Mouse (Mus musculus): ENCODE data around the gene Tctn1.

Gene Tctn1

DNA sequence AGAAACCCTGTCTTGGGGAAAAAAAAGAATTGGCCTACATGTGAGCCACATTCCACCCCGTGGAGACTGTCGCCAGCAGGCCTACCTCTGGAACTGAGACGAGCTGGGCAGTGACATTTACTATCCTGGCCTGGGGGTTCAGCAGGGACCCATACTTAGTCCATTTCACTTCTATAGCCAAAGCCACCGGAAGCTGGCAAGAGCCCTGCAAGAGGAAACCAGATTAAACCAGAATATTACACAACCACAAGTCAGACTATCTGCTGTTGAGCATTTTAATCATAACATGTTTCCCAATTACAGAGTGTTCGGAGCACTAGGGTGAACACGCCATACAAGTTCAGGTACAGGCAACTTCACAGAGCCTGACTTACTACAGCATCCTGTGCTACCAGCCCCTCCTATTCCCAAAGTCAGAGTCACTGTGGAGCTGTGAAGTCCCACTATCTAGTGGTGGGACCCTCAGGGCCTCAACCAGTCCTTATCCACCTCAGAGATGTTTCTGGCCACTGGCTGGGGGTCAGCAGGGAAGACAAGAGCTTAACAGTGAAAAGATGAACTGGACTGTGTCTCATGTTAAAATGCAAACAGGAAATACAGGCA lies 21.6 kb downstream of the Tctn1 start:
- TF ChIP-seq GATA4 (IDR thresholded peaks at IDR 0.05; ENCODE audit: insufficient replicate concordance, low read length) = no peak

DNA sequence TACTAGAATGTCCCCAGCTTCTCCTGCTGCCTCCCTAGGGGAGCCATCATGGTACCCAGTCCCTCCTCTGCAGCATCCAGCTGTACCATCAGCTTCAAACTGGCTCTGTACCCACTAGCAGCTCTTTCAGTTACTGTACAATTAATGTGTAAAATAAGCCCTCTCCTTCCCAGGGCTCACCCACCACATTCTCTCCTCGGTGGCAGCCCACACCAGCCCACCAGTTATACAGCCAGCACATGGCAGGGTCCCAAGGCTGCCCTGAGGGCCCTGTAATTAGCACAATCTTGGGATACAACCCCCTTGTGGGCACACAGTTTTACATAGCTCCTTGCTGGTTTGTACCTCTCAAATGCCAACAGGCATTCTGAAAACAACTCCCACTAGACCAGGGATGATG lies 23.3 kb downstream of the Tctn1 start:
- no peak for TF ChIP-seq GATA4 (IDR thresholded peaks at IDR 0.05; ENCODE audit: insufficient replicate concordance, low read length)

GRCm38 (mm10) chr5:122240521-122240920 lies 23.7 kb downstream of the Tctn1 start:
- TF ChIP-seq GATA4 (IDR thresholded peaks at IDR 0.05; ENCODE audit: insufficient replicate concordance, low read length) = no peak

DNA sequence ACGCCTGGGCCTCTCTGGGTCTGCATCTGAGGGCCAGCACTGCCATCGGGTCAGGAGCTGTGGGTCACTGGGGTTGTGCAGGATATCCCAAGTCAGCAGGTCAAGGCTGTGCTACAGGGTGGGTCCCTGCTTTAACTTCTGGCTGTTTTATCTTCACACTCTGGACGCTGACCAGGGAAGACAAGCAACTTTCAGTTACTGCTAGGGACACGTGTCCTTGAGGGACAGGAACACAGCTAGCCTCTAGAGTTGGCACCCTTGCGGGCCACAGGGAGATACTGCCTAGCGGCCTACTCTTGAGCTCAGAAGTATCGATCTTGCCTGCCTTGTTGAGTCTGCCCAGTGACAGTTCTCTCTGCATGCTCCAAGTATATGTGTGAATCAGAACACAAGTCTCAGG lies 24.6 kb downstream of the Tctn1 start:
- TF ChIP-seq GATA4 (IDR thresholded peaks at IDR 0.05; ENCODE audit: insufficient replicate concordance, low read length) = peak; percentile 80; the same call in 1 of the 2 replicates

- TF ChIP-seq GATA4 (IDR thresholded peaks at IDR 0.05; ENCODE audit: insufficient replicate concordance, low read length) = no peak
These were observed 27.1 kb downstream of the Tctn1 start for GRCm38 (mm10) chr5:122237200-122237599.

GRCm38 (mm10) chr5:122235196-122235836 lies 28.9 kb downstream of the Tctn1 start:
- no peak for TF ChIP-seq GATA4 (IDR thresholded peaks at IDR 0.05; ENCODE audit: insufficient replicate concordance, low read length)

DNA sequence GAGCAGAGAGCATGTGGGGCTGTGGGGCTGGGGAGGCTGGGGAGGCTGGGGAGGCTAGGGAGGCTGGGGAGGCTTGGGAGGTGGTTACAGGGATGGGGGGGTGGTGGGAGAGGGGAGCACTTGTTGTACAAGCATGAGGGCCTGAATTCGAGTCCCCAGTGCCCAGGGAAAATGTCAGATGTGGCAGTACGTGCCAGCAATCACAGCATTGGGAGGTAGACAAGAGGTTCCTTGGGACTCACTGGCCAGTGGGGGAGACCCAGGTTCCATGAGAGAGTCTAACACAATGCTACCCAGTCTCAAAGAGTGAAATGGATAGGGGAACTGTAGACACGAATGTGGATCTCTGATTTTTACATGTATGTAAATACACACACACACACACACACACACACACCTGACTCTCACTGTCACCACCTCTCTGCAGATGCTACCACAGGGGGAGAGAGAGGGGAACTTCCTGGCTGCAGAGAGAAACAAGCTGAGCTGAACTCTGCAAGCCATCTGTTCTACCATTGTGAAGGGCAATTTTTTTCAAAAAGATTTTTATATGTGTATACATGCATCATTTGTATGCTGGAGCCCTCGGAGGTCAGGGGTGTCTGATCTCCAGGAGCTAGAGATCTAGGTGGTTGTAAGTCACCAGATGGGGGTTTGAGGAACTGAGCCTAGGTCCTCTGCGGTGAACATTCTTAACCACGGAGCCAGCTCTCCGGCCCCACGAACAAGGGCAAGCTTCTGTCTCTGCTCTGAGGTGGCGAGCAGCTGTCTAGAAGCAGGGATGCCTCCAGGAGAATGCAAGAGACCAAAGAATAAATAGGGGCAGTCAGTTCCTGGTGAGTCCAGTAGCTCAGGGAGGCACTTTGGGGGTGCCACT lies 29.7 kb downstream of the Tctn1 start:
- no peak for TF ChIP-seq GATA4 (IDR thresholded peaks at IDR 0.05; ENCODE audit: insufficient replicate concordance, low read length)

DNA sequence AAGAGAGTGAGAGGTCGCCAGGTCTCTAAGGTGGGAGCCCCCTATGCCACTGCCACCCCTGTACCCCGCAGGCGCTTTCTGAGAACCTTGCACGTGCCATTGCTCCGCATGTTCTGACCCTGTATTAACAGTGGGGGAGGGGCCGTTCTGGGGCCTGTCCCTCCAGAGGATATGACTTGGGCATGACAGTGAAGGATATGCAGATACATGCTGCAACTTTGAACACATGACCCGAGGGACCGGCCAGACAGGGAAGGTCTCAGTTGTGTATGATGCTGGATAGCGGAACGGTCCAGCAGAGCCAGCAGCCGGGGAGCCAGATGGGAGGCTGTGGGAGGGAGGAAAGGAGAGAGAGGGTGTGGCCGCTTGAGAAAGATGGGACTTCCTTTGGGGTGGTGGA lies 30.6 kb downstream of the Tctn1 start:
- no peak for TF ChIP-seq GATA4 (IDR thresholded peaks at IDR 0.05; ENCODE audit: insufficient replicate concordance, low read length)

GRCm38 (mm10) chr5:122233077-122233581 lies 31.1 kb downstream of the Tctn1 start:
- no peak for TF ChIP-seq GATA4 (IDR thresholded peaks at IDR 0.05; ENCODE audit: insufficient replicate concordance, low read length)

- no peak for TF ChIP-seq GATA4 (IDR thresholded peaks at IDR 0.05; ENCODE audit: insufficient replicate concordance, low read length)
These were observed 32.3 kb downstream of the Tctn1 start for GRCm38 (mm10) chr5:122232004-122232403.

DNA sequence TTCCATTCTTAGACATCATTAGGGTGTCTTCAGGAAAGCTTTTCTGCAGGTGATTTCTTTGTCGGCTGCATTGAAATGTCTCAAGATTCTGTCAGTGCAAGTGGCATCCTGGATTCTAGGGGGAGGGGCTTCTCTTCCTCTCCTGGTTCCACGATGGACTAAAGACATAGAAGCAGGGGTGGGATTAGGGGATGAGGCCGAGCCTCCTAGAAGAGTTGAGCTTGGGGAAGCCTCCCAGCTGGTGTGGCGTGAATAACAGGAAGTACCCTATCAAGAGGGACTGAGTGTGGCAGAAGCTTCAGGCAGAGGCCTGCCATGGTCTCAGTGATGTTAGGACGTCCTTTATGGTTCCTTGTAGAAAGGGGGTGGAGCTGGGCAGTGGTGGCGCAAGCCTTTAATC lies 32.8 kb downstream of the Tctn1 start:
- no peak for TF ChIP-seq GATA4 (IDR thresholded peaks at IDR 0.05; ENCODE audit: insufficient replicate concordance, low read length)

DNA sequence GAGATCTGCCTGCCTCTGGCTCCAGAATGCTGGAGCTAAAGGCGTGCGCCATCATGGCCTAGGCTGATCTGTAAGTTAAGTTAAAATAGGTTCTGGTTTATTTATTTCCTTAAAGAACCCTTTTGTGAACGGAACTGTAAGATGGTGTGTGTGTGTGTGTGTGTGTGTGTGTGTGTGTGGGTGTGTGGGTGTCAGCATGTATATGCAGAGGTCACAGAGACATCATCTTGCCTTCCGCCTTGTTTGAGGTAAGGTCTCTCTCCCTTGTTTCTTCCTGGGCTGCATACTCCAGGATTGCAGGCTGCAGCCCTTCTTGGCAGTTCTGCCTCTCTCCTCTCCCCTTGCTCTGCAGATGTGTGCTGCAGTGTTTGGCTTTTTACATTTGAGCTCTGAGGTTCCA lies 33.4 kb downstream of the Tctn1 start:
- TF ChIP-seq GATA4 (IDR thresholded peaks at IDR 0.05; ENCODE audit: insufficient replicate concordance, low read length) = no peak

DNA sequence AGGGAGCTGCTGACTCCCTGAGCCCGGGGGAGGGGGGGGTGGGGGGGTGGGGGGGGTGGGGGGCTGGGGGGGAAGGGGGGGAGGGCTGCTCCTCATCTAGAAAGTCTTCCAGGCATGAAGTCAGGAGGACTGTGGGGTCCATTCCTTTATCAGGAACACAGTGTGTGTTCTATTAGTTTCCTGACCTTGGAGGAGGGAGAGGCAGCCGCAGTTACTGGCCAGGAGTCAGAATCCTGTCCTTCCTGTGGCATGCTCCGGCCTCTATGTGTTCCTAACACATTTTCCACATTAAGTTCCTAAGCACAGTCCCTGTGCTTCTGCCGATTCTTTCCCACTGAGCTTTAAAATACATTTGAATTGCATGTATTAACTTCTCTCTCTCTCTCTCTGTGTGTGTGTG lies 35.5 kb downstream of the Tctn1 start:
- no peak; the same call in 1 of the 2 replicates for TF ChIP-seq GATA4 (IDR thresholded peaks at IDR 0.05; ENCODE audit: insufficient replicate concordance, low read length)

DNA sequence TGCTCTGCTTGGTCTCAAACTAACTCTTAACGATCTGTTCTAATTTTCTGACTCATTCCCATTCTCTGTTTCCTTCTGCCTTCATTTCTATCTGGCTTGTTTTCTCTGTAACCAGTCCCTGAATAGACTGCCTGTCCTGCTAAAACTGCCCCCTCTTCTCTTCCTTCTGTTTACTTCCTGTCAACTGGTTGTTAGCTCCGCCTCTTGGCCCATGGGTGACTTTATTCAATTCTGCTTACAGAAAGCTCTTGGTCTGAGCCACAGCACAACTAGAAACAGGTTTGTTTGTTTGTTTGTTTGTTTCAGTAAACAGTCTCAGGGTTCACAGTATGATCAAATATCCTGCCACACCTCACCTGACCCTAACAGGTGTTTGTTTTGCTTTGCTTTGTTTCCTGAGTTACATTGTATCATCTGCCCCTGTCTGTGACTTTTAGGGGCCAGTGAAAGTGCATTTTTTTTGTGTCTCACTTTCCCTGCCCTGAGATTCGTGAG lies 35.9 kb downstream of the Tctn1 start:
- no peak for TF ChIP-seq GATA4 (IDR thresholded peaks at IDR 0.05; ENCODE audit: insufficient replicate concordance, low read length)

DNA sequence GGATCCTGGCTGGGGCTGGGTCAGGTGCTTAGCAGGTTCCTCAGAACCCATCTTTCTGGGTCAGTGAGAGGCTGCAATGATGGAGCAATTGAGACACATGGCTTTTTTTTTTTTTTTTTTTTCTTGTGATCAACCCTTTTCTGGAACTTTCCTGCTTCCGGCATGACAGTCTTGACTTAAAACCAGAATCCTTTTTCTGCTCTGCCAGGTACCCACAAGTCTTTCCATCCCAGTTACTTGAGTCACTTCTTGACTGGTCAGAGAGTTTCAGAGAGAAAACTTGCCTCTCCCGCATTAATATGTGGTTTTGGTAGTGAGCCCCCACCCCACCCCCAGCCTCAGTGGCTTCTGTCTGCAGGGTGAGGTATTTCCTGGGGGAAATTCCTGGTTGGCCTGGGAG lies 40.0 kb downstream of the Tctn1 start:
- TF ChIP-seq GATA4 (IDR thresholded peaks at IDR 0.05; ENCODE audit: insufficient replicate concordance, low read length) = no peak

GRCm38 (mm10) chr5:122221085-122221484 lies 43.2 kb downstream of the Tctn1 start:
- no peak for TF ChIP-seq GATA4 (IDR thresholded peaks at IDR 0.05; ENCODE audit: insufficient replicate concordance, low read length)

Data from liver, adult (tissue).